Mouse (Mus musculus) left cerebral cortex, adult 18-20 months (tissue): ENCODE results near the gene Fam184a. TPM values are rescaled to one million over a fixed set of nuclear protein-coding genes. Genes with fewer than 3 reads are reported as not detected.
"Not testable (repeated sequence)": the region's sequence is repeated elsewhere in the genome, so short reads cannot be mapped to it uniquely, and the experiment has no call there.

ENCODE experiments used
- DNase-seq, 2 experiments: peaks; one replicate each; pipeline ENCODE4 v3.0.0; 2021 to 2022; ENCODE audit warnings: low spot score in 2 of 2, mixed read lengths in 1 of 2
- total RNA-seq, 2 experiments: library from RNA; stranded (reverse); gene quantifications; 2 replicates each; pipeline ENCODE4 v1.2.3; 2021

The Fam184a gene
- total RNA-seq, 2 experiments from 2014 or later = 27.7 to 28.3 TPM

DNA sequence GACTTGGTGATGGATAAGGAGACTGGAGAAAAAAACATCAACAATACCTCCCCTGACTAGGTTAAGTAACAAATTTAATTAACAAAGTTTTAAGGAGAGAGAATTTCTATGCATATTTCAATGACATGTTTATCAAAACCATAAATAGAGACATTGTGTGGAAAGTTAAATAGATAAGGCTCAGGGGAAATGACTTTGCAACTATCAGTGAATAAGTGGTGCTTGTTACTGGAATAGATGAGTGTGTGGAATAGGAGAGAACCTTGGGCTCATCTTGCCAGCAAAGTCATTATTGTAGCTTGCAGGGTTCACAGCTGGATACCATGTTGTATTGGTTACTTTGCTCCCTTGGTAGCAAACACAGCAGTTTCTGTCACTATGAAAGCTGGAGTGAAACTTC is 59.7 kb downstream of the Fam184a start:
- DNase-seq = no peak

DNA sequence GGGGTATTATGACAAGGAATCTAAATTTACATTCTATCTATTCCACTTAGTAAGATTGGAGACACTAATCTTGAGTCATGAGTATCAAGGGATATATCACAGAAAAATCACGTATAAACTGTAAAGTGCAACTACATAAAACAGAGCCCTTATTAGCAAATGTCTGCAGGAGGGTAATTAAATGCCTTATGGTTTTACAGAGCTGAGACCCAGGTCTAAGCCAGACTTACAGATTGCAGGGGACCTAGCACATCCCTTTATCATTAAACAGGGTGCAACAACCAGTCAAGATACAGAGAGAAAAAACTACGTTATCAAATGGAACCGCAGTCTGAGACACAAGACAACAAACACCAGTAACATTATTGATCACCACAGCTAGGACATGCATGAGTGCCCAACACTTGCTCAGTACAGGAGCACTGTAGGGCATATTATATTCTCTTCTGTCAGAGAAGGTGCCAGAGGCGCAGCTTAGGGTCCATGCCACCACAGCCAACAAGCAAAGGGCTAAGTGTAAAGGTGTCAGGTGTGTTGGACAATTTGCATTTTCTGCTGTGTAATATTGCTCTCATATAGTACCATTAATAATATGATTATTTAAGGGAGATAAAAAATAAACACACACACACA is 61.9 kb downstream of the Fam184a start:
- DNase-seq = no peak

- no peak for DNase-seq
These were observed 62.4 kb downstream of the Fam184a start for GRCm38 (mm10) chr10:53688533-53688932.

DNA sequence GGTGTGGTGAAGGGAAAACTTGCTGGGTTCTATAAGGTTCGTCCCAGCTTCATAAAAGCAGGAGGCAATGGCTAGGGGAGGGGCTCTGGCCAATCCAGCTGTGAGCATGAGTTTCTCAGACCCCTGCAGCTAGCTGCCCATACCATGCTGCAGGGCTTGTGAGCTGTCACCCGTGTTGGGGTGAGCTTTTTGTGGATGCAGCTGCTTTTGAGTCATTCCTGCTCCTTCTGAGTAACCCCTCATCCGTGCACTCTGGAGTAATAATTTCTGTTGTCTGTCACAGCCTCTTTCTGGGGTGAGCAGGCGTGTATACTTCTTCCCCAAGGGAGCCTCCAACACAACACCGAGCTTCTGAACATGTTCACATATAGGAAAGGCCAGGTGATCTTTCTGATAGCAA is 63.0 kb downstream of the Fam184a start:
- no peak for DNase-seq

GRCm38 (mm10) chr10:53685806-53686205 is 65.1 kb downstream of the Fam184a start:
- no peak for DNase-seq

GRCm38 (mm10) chr10:53683226-53683625 is 67.7 kb downstream of the Fam184a start:
- DNase-seq = no peak

- DNase-seq = no peak
These were observed 71.0 kb downstream of the Fam184a start for GRCm38 (mm10) chr10:53679690-53680557.

GRCm38 (mm10) chr10:53661788-53662187 is 89.1 kb downstream of the Fam184a start:
- DNase-seq = no peak

DNA sequence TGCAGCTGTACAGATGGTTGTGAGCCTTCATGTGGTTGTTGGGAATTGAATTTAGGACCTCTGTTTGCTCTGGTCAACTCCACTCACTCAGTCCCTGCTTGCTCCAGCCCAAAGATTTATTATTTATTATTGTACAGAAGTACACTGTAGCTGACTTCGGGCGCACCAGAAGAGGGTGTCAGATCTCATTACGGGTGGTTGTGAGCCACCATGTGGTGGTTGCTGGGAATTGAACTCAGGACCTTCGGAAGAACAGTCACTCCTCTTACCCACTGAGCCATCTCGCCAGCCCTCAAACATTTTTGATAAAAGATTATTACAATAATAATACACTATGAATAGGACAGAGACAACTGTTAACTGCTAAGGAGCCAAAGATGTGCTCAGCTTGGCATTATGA is 96.7 kb downstream of the Fam184a start:
- DNase-seq = not testable (repeated sequence)

GRCm38 (mm10) chr10:53650683-53651082 is 100.2 kb downstream of the Fam184a start:
- DNase-seq = no peak

DNA sequence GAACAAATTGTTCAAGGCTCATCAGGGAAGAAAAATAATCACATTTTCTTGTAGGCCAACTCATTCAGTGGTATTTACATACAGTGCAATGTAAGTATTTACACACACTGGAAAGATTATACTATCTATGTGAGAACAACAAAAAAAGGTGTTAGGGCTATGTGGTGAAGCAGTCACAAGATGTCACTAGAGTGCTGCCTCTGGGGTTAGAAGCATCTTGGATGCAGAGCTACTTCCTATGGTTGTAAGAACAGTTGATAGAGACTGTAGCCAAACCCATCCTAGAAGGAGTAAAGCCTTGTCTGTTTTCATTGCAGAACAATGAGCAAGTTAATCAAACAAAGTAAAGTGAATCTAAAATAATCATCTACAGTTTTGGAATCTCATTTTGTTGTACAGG is 109.4 kb downstream of the Fam184a start:
- DNase-seq = peak; percentile 38 to 43

- DNase-seq = no peak
These were observed 115.5 kb downstream of the Fam184a start for GRCm38 (mm10) chr10:53635246-53635971.

DNA sequence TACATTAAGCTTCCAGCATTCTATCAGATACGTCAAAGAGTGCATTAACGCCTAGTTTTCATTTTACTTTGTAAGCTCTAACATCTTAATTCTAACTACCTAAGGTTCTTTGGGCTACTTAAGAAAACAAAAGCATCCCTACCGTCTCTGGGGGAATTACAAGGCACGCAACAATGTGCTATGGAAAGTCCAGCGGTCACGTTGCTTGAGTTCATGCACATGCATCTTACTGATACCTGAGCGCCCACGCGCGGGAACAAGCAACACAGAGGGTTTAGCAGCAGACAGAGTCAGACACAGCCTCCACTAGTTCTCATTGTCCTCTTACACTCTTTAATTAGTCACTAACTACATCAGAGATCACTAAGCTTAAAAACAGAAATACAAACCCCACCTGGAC is 116.8 kb downstream of the Fam184a start:
- no peak for DNase-seq

GRCm38 (mm10) chr10:53630339-53630738 is 120.6 kb downstream of the Fam184a start, which contains the start of gene Mcm9:
Gene Mcm9 (minus strand): TSS chr10:53630439.
- not testable (repeated sequence) for DNase-seq

DNA sequence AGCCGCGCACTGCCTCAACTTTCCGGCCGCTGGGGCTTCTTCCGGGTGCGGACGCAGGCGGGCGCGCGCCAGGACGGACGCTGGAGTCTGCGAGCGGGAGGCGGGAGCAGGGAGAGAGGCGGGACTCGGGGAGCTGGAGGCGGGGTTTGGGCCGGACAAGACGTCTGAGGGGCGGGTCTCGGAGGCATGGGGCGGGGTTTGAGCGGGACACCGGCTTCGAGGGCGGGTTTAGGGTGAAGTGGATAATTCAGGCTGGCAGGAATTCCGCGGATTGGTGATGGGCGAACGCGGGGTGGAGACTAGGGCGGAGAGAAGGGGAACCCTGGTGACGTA is 121.0 kb downstream of the Fam184a start:
- DNase-seq = peak; percentile 94 to 96

- peak; percentile 90 to 92 for DNase-seq
These were observed 121.5 kb downstream of the Fam184a start for GRCm38 (mm10) chr10:53629247-53629917.

DNA sequence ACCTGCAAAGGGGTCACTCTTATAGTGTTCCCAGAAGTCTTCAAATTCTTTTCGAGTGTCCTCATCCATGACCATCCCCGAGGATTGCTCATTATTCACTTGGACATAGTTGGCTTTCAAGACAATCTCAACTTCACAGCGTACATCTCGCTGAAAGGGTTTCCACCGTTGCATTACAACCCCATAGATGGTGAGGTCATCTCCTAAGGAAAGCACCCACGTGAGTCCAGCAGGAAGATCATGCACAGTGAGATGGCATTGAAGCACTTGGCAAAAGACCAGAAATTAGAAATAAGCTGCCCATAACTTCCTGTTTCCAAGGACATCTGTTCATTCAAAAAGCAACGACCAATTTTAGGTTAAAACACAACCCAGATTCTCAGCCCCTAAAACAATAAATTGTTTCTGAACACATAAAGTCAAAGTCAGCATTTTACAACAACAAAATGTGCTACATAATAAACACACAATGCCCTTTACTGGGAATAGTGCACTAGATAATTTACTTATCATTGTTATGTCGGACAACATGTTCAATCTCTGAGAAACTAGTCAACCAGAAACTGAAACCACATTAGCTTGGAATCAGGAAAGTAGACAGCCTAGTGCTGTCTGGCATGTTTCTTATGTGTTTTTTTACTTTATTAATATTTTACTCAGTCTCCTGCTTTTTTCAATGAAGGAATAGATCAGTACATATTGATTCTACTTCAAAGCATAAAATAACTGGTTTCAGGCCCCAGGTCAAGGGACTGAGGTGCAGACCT is 134.9 kb downstream of the Fam184a start:
- DNase-seq = no peak

DNA sequence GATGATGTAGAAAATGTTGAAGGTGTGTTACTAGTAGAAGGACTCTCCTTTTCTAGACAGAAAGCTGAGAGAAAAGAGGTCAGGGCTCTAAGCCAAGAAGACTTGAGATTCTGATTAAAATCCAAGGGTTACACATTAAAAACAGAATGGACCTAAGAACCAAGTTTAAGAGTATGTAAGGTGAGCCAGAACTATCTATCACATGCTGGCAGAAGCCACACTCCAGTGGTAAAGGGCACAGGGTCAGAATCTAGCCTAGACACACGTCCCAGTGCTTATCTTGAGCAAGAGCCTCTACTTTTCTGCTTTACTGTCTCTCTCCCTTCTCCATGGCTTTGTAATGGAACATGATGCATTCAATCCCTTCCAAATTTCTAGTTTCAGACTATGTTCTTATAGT is 137.0 kb downstream of the Fam184a start:
- no peak for DNase-seq

DNA sequence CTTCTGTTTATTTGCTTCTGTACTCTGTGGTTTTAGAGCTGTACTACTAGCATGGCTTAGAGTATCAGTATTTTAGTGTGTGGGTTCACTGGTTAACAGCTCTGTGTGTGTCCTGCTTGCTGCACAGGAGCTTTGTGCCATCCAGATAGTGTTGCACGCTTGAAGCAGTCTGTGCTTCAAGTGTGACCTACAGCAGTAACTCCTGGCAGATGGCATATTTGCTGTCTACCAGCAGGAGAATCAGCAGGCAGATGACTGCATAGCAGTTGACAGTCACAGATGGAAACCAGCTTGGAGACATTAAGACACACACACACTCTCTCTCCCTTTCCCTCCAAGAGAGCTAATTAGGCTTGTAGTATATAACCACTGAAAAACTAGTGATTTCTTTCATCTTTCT is 138.8 kb downstream of the Fam184a start:
- DNase-seq = no peak

DNA sequence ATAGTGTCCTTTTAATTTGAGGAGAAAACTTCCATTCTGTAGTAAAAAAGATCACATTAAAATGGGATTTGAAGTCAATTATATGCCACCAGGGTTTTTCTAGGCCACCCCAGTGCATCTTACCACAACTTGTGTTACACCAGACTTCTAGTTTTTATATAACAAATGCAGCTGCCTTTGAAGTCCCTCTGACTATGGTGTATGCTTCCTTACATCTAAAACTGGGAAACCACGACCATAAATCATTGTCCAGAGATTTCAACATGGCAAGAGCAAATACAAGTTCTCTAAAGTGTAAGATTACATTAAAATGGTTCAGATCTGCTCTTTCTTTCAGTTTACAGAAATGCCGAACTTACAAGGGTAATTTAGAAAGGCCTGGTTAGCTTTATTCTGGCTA is 142.6 kb downstream of the Fam184a start:
- DNase-seq = no peak

DNA sequence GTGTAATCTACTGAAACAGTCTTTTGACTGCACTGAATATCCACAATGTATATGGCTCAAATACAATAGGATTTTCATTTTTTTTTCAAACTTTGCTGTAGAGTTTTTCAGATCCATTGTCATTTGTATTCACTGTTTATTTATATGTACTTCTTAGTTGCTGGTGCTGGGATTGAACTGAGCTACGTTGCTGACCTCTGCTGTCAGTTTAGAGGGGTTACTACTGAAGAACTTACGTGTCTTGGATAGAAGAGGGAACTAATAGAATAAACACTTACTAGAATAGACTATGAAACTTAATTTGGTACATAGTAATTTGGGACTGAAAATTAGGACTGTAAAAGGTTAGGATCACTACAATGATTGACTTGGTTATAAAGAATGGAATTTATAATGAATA is 145.6 kb downstream of the Fam184a start:
- DNase-seq = no peak
